Mouse (Mus musculus): ENCODE results near the gene Sec14l2. TPM values are rescaled to one million over a fixed set of nuclear protein-coding genes. Genes with fewer than 3 reads are reported as not detected.
A peak's percentile ranks its signal among the peaks of the same experiment; 100 is the strongest.

The Sec14l2 gene
- polyA plus RNA-seq, 1 experiment, result 0.42 TPM

GRCm38 (mm10) chr11:4086246-4086645 is 37.0 kb downstream of the Sec14l2 start:
- no peaks in the 10 kb centered on the region for H3K36me3 ChIP-seq (ENCODE audit: control insufficient read depth, insufficient read depth, low read length)
- 69% methylated on average over 1 of the region's 1 CpGs for WGBS
- no peak for DNase-seq
- no peaks in the 10 kb centered on the region for H3K27me3 ChIP-seq (ENCODE audit: control insufficient read depth, insufficient read depth, low read length)
- no peak overlapping the region for H3K4me3 ChIP-seq (ENCODE audit: control insufficient read depth, insufficient read depth, low read length)
- TF ChIP-seq POLR2A (IDR thresholded peaks at IDR 0.05; ENCODE audit: control insufficient read depth, extremely low read depth, insufficient read depth, low read length, poor library complexity) (no peak), CTCF (IDR thresholded peaks at IDR 0.05; ENCODE audit: borderline replicate concordance, control insufficient read depth, extremely low read depth, insufficient read depth, low read length, poor library complexity) (no peak)
- H3K27ac ChIP-seq (ENCODE audit: control insufficient read depth, insufficient read depth, low read length), result no peak overlapping the region
- H3K4me1 ChIP-seq (replicated peaks; ENCODE audit: control insufficient read depth, insufficient read depth, low read length), result no peaks in the 10 kb centered on the region

- H3K4me3 ChIP-seq (ENCODE audit: control insufficient read depth, insufficient read depth, low read length), result no peak overlapping the region
- TF ChIP-seq POLR2A (IDR thresholded peaks at IDR 0.05; ENCODE audit: control insufficient read depth, extremely low read depth, insufficient read depth, low read length, poor library complexity), result no peak
- H3K36me3 ChIP-seq (ENCODE audit: control insufficient read depth, insufficient read depth, low read length), result no peaks in the 10 kb centered on the region
- 47% methylated on average over 5 of the region's 5 CpGs for WGBS
- no peaks in the 10 kb centered on the region for H3K4me1 ChIP-seq (replicated peaks; ENCODE audit: control insufficient read depth, insufficient read depth, low read length)
- DNase-seq, result peak; percentile 35
- no peaks in the 10 kb centered on the region for H3K27me3 ChIP-seq (ENCODE audit: control insufficient read depth, insufficient read depth, low read length)
- no peak overlapping the region for H3K27ac ChIP-seq (ENCODE audit: control insufficient read depth, insufficient read depth, low read length)
Observed at GRCm38 (mm10) chr11:4083316-4084078, 39.7 kb downstream of the Sec14l2 start.

GRCm38 (mm10) chr11:4080219-4080618 is 43.0 kb downstream of the Sec14l2 start:
- H3K36me3 ChIP-seq (ENCODE audit: control insufficient read depth, insufficient read depth, low read length), result no peaks in the 10 kb centered on the region
- TF ChIP-seq POLR2A (IDR thresholded peaks at IDR 0.05; ENCODE audit: control insufficient read depth, extremely low read depth, insufficient read depth, low read length, poor library complexity) (no peak), CTCF (IDR thresholded peaks at IDR 0.05; ENCODE audit: borderline replicate concordance, control insufficient read depth, extremely low read depth, insufficient read depth, low read length, poor library complexity) (peak; percentile 55; the same call in 1 of the 2 replicates)
- no peaks in the 10 kb centered on the region for H3K27me3 ChIP-seq (ENCODE audit: control insufficient read depth, insufficient read depth, low read length)
- H3K27ac ChIP-seq (ENCODE audit: control insufficient read depth, insufficient read depth, low read length), result no peak overlapping the region
- H3K4me1 ChIP-seq (replicated peaks; ENCODE audit: control insufficient read depth, insufficient read depth, low read length), result no peaks in the 10 kb centered on the region
- DNase-seq, result peak; percentile 60
- no peak overlapping the region for H3K4me3 ChIP-seq (ENCODE audit: control insufficient read depth, insufficient read depth, low read length)
- 16% methylated on average over 4 of the region's 4 CpGs for WGBS

GRCm38 (mm10) chr11:4078267-4078933 is 44.8 kb downstream of the Sec14l2 start:
- 85% methylated on average over 7 of the region's 7 CpGs for WGBS
- Histone ChIP-seq H3K36me3 (ENCODE audit: control insufficient read depth, insufficient read depth, low read length) (no peaks in the 10 kb centered on the region), H3K27ac (ENCODE audit: control insufficient read depth, insufficient read depth, low read length) (no peak overlapping the region), H3K4me3 (ENCODE audit: control insufficient read depth, insufficient read depth, low read length) (no peak overlapping the region), H3K27me3 (ENCODE audit: control insufficient read depth, insufficient read depth, low read length) (no peaks in the 10 kb centered on the region), H3K4me1 (replicated peaks; ENCODE audit: control insufficient read depth, insufficient read depth, low read length) (no peaks in the 10 kb centered on the region)
- no peak for DNase-seq
- no peak for TF ChIP-seq POLR2A (IDR thresholded peaks at IDR 0.05; ENCODE audit: control insufficient read depth, extremely low read depth, insufficient read depth, low read length, poor library complexity)
- TF ChIP-seq CTCF (IDR thresholded peaks at IDR 0.05; ENCODE audit: borderline replicate concordance, control insufficient read depth, extremely low read depth, insufficient read depth, low read length, poor library complexity), result no peak

- no peak for TF ChIP-seq CTCF (IDR thresholded peaks at IDR 0.05; ENCODE audit: borderline replicate concordance, control insufficient read depth, extremely low read depth, insufficient read depth, low read length, poor library complexity)
- no peak for TF ChIP-seq POLR2A (IDR thresholded peaks at IDR 0.05; ENCODE audit: control insufficient read depth, extremely low read depth, insufficient read depth, low read length, poor library complexity)
- peak; percentile 52 for DNase-seq
- Histone ChIP-seq H3K27ac (ENCODE audit: control insufficient read depth, insufficient read depth, low read length) (no peak overlapping the region), H3K36me3 (ENCODE audit: control insufficient read depth, insufficient read depth, low read length) (no peaks in the 10 kb centered on the region), H3K4me3 (ENCODE audit: control insufficient read depth, insufficient read depth, low read length) (no peak overlapping the region), H3K4me1 (replicated peaks; ENCODE audit: control insufficient read depth, insufficient read depth, low read length) (no peaks in the 10 kb centered on the region), H3K27me3 (ENCODE audit: control insufficient read depth, insufficient read depth, low read length) (no peaks in the 10 kb centered on the region)
- WGBS, result 17% methylated on average over 8 of the region's 8 CpGs
Observed at GRCm38 (mm10) chr11:4076633-4077032, 46.6 kb downstream of the Sec14l2 start.

- WGBS, result 90% methylated on average over 1 of the region's 1 CpGs
- Histone ChIP-seq H3K4me3 (ENCODE audit: control insufficient read depth, insufficient read depth, low read length) (no peak overlapping the region), H3K27me3 (ENCODE audit: control insufficient read depth, insufficient read depth, low read length) (no peaks in the 10 kb centered on the region), H3K36me3 (ENCODE audit: control insufficient read depth, insufficient read depth, low read length) (no peaks in the 10 kb centered on the region), H3K4me1 (replicated peaks; ENCODE audit: control insufficient read depth, insufficient read depth, low read length) (no peaks in the 10 kb centered on the region), H3K27ac (ENCODE audit: control insufficient read depth, insufficient read depth, low read length) (no peak overlapping the region)
- DNase-seq, result no peak
- no peak for TF ChIP-seq CTCF (IDR thresholded peaks at IDR 0.05; ENCODE audit: borderline replicate concordance, control insufficient read depth, extremely low read depth, insufficient read depth, low read length, poor library complexity)
- TF ChIP-seq POLR2A (IDR thresholded peaks at IDR 0.05; ENCODE audit: control insufficient read depth, extremely low read depth, insufficient read depth, low read length, poor library complexity), result no peak
Observed at GRCm38 (mm10) chr11:4069664-4070063, 53.6 kb downstream of the Sec14l2 start.

All from thymus, adult 2 months (tissue).